Mouse (Mus musculus) midbrain, embryonic 15.5 days (tissue): ENCODE data around the gene Gsta1. TPM values are rescaled to one million over a fixed set of nuclear protein-coding genes. Genes with fewer than 3 reads are reported as not detected.
"Not testable (repeated sequence)": the region's sequence is repeated elsewhere in the genome, so short reads cannot be mapped to it uniquely, and the experiment has no call there.

Source experiments
- ATAC-seq: fragments of 200-750 bp; cut with Nextera tagmentation; replicated peaks from 2 replicates; pipeline ENCODE4 v1.8.0; 2017; ENCODE audit warnings: moderate TSS enrichment
- H3K27ac ChIP-seq: fragments of 300-500 bp; sonication (generic); 2 replicates; pipeline ENCODE4 v1.5.1; 2015; ENCODE audit warnings: mild to moderate bottlenecking, inconsistent platforms
- H3K27me3 ChIP-seq: fragments of 300-500 bp; sonication (generic); replicated peaks from 2 replicates; pipeline ENCODE4 v1.6.1; 2015; ENCODE audit warnings: inconsistent platforms
- H3K36me3 ChIP-seq: fragments of 300-500 bp; sonication (generic); replicated peaks from 2 replicates; pipeline ENCODE4 v1.6.1; 2015; ENCODE audit warnings: inconsistent platforms
- H3K4me1 ChIP-seq: fragments of 300-500 bp; sonication (generic); 2 replicates; pipeline ENCODE4 v1.6.1; 2015; ENCODE audit warnings: inconsistent platforms
- H3K4me2 ChIP-seq: fragments of 300-500 bp; sonication (generic); 2 replicates; pipeline ENCODE4 v1.6.1; 2015; ENCODE audit warnings: inconsistent platforms, mild to moderate bottlenecking, moderate library complexity
- H3K4me3 ChIP-seq: fragments of 300-500 bp; sonication (generic); 2 replicates; pipeline ENCODE4 v1.5.1; 2015; ENCODE audit warnings: mild to moderate bottlenecking, inconsistent platforms
- H3K9ac ChIP-seq: fragments of 300-500 bp; sonication (generic); 2 replicates; pipeline ENCODE4 v1.6.1; 2015; ENCODE audit warnings: mild to moderate bottlenecking, inconsistent platforms
- H3K9me3 ChIP-seq: fragments of 300-500 bp; sonication (generic); 2 replicates; pipeline ENCODE4 v1.6.1; 2016; ENCODE audit warnings: inconsistent platforms
- WGBS: fragments of 180-500 bp; shearing (Covaris S2); methylation state at CpG from one replicate; pipeline ENCODE4 v1.1.7; 2015; ENCODE audit warnings: mixed read lengths; 5-methylcytosine and 5-hydroxymethylcytosine counted together
- polyA plus RNA-seq: library from polyadenylated mRNA; unstranded; fragments of >200 nt; fragmentation: Nextera tagmentation; extraction: Ambion mirVana; gene quantifications from 2 replicates; pipeline ENCODE4 v1.2.1, GENCODE M21; 2015

The Gsta1 gene
- polyA plus RNA-seq, result not detected in 2 replicates

- 98% methylated on average over 3 of the region's 3 CpGs for WGBS
- H3K4me3 ChIP-seq, H3K4me1 ChIP-seq, H3K9me3 ChIP-seq, H3K36me3 ChIP-seq, H3K4me2 ChIP-seq, H3K27me3 ChIP-seq, ATAC-seq, H3K27ac ChIP-seq, H3K9ac ChIP-seq: not testable (repeated sequence)
These were observed at the start of gene Gsta1 for GRCm38 (mm10) chr9:78230461-78230860. Gsta1 (plus strand) TSS chr9:78230656.

- over 99% methylated on average over 4 of the region's 7 CpGs for whole genome bisulfite sequencing
These were observed 48.0 kb upstream of the Gsta1 start, which contains the start of gene Gsta4 for GRCm38 (mm10) chr9:78182474-78182873. Gsta4 (plus strand) TSS chr9:78182774.

DNA sequence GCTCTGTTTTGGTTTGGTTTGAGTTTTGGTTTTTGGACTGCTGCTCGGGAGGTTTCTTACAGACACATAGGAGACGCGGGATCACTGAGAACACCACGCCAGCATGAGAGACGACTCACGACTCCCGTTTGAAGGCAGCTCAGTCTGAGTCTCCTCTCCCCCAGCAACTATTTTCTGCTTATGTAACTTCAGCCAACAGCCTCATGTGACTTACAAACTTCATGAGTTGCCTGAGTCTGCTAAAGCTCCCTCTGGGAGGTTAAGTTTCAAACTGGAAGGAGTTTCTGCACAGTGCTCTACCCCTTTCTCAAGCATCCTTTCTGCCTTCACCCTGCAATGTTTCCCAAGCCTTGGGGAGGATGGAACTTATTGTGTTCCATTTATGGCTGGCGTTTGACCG lies 44.8 kb upstream of the Gsta1 start:
- H3K27ac ChIP-seq, result no peak overlapping the region
- H3K4me1 ChIP-seq, result peaks cover 3% of the 10 kb centered on the region
- no peak overlapping the region for H3K4me3 ChIP-seq
- H3K9ac ChIP-seq, result no peak overlapping the region
- no peak overlapping the region for H3K4me2 ChIP-seq
- ATAC-seq, result no peak
- no peaks in the 10 kb centered on the region for H3K9me3 ChIP-seq
- 0 out of 2 replicates have a peak, but pooled peaks cover 3% of the 10 kb centered on the region for H3K27me3 ChIP-seq
- H3K36me3 ChIP-seq, result no peaks in the 10 kb centered on the region
- WGBS, result 90% methylated on average over 9 of the region's 9 CpGs

More at GRCm38 (mm10) chr9:78182474-78182873, 48.0 kb upstream of the Gsta1 start, which contains the start of gene Gsta4:
- not testable (repeated sequence) for H3K27me3 ChIP-seq, H3K36me3 ChIP-seq, H3K4me1 ChIP-seq, H3K4me3 ChIP-seq, H3K9me3 ChIP-seq, H3K4me2 ChIP-seq, ATAC-seq, H3K27ac ChIP-seq, H3K9ac ChIP-seq

- Histone ChIP-seq H3K4me3 (no peak overlapping the region), H3K4me1 (peaks cover 14% of the 10 kb centered on the region), H3K9me3 (no peaks in the 10 kb centered on the region), H3K27me3 (0 out of 2 replicates have a peak, but pooled peaks cover 3% of the 10 kb centered on the region), H3K9ac (no peak overlapping the region), H3K36me3 (no peaks in the 10 kb centered on the region), H3K4me2 (no peak overlapping the region), H3K27ac (no peak overlapping the region)
- ATAC-seq, result no peak
- WGBS, result 92% methylated on average over 8 of the region's 8 CpGs
These were observed 41.5 kb upstream of the Gsta1 start for GRCm38 (mm10) chr9:78188910-78189309.

DNA sequence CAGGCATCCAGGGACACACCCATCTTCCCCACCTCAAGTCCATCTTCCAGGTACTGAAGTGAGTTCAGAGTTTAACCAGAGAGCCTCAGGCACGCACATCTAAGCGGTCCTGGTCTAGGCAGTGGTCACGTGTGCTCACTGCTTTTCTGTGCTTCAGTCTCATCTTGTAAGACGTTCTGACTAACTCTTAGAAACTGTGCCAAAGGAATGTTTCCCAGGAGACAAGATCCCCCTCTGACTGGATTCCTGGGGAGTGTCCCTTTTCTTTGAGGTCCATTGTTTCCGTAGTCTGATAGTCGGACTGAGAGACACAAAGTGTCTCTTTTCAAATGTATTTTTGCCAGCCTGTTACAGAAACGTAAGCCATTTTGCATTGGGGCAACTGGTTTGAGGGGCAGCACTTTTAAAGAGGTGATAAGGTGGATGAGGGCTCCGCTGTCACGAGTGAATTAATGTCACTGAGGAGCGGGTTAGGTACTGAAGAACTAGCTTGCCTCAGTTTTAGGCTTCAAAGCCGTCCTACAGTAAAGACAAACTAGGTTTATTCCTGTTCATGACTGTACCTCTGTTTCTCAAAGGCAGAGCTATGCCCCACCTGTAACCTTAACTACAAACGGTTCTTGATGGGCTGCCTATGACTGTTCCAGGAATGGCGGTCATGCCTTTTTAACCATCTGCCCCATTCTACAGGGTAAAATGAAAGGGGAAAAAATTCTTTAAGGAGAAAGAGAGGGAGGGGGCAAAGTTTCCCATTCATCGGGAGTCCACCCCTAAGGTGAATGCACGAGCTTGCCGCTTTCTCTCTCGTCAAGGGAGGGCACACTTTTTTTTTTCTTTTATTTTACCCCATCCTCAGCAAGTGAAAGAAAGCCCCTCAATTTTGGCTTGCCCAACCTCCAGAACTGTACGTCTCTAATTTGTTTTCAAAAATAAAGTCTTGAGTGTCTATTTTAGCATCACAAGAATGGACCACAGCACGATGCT lies 39.5 kb upstream of the Gsta1 start:
- Histone ChIP-seq H3K4me2 (peak overlapping the region; percentile 70), H3K9me3 (no peaks in the 10 kb centered on the region), H3K36me3 (no peaks in the 10 kb centered on the region), H3K27me3 (0 out of 2 replicates have a peak, but pooled peaks cover 3% of the 10 kb centered on the region), H3K4me1 (peaks cover 14% of the 10 kb centered on the region), H3K9ac (peak overlapping the region; percentile 22; the same call in 1 of the 2 replicates), H3K4me3 (peak overlapping the region; percentile 37), H3K27ac (no peak overlapping the region)
- ATAC-seq, result peak; percentile 60; the same call in 1 of the 2 replicates
- WGBS, result under 1% methylated on average over 19 of the region's 19 CpGs

- H3K4me3 ChIP-seq, result peak overlapping the region; percentile 37
- no peaks in the 10 kb centered on the region for H3K36me3 ChIP-seq
- H3K27ac ChIP-seq, result no peak overlapping the region
- H3K4me1 ChIP-seq, result peaks cover 14% of the 10 kb centered on the region
- no peaks in the 10 kb centered on the region for H3K9me3 ChIP-seq
- peak overlapping the region; percentile 70 for H3K4me2 ChIP-seq
- no peak; the same call in 1 of the 2 replicates for ATAC-seq
- peak overlapping the region; percentile 22; the same call in 1 of the 2 replicates for H3K9ac ChIP-seq
- H3K27me3 ChIP-seq, result 0 out of 2 replicates have a peak, but pooled peaks cover 3% of the 10 kb centered on the region
- WGBS, result under 1% methylated on average over 18 of the region's 18 CpGs
These were observed 38.7 kb upstream of the Gsta1 start for GRCm38 (mm10) chr9:78191736-78192135.

GRCm38 (mm10) chr9:78193902-78194597 lies 36.4 kb upstream of the Gsta1 start:
- Histone ChIP-seq H3K9me3 (no peaks in the 10 kb centered on the region), H3K27me3 (0 out of 2 replicates have a peak, but pooled peaks cover 3% of the 10 kb centered on the region), H3K4me1 (peaks cover 14% of the 10 kb centered on the region), H3K4me3 (no peak overlapping the region), H3K27ac (no peak overlapping the region), H3K4me2 (no peak overlapping the region), H3K36me3 (no peaks in the 10 kb centered on the region), H3K9ac (no peak overlapping the region)
- WGBS, result 49% methylated on average over 9 of the region's 9 CpGs
- no peak for ATAC-seq

- H3K4me3 ChIP-seq, result no peak overlapping the region
- no peaks in the 10 kb centered on the region for H3K36me3 ChIP-seq
- 83% methylated on average over 11 of the region's 11 CpGs for WGBS
- H3K27ac ChIP-seq, result no peak overlapping the region
- no peak for ATAC-seq
- H3K9ac ChIP-seq, result no peak overlapping the region
- H3K9me3 ChIP-seq, result no peaks in the 10 kb centered on the region
- H3K4me2 ChIP-seq, result no peak overlapping the region
- no peaks in the 10 kb centered on the region for H3K27me3 ChIP-seq
- H3K4me1 ChIP-seq, result peaks cover 14% of the 10 kb centered on the region
These were observed 35.4 kb upstream of the Gsta1 start for GRCm38 (mm10) chr9:78195034-78195433.

DNA sequence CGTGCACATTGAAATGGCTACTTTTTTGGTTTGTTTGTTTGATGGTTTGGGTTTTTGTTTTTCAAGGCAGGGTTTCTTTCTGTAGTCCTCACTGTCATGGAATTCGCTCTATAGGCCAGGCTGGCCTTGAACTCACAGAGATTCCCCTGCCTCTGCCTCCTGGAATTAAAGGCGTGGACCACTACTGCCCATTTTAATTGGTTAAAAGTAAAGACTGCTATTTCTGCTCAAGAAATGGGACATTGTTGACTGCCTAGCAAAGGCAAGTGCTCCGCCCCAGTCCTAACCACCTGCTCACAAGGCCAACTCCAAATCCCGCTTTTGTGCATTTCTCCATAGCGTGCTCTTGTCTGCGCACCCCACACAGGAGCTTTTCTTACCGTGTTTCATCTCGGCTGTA lies 32.7 kb upstream of the Gsta1 start:
- Histone ChIP-seq H3K4me2 (no peak overlapping the region), H3K9me3 (no peaks in the 10 kb centered on the region), H3K9ac (no peak overlapping the region), H3K36me3 (no peaks in the 10 kb centered on the region), H3K27me3 (no peaks in the 10 kb centered on the region), H3K4me1 (no peaks in the 10 kb centered on the region), H3K4me3 (no peak overlapping the region), H3K27ac (no peak overlapping the region)
- WGBS, result 95% methylated on average over 9 of the region's 9 CpGs
- no peak for ATAC-seq

DNA sequence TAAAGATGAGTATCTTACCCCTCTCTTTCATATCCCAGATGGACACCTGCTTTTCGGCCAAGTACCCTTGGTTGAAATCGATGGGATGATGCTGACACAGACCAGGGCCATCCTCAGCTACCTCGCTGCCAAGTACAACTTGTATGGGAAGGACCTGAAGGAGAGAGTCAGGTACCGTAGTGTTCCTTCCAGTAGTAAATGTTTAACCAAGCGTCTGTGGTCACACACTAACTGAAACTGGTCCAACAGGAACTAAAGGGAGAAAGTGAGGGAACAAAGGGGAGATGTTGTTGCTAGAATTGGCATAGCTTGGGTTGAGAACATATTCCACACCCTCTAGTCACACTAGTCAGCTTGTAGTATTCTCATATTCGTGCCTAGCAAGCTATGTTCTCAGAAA lies 26.3 kb upstream of the Gsta1 start:
- WGBS, result 88% methylated on average over 6 of the region's 6 CpGs
- H3K36me3 ChIP-seq, result no peaks in the 10 kb centered on the region
- no peak overlapping the region for H3K27ac ChIP-seq
- no peak overlapping the region for H3K9ac ChIP-seq
- no peak overlapping the region for H3K4me3 ChIP-seq
- H3K4me1 ChIP-seq, result no peaks in the 10 kb centered on the region
- no peak for ATAC-seq
- H3K27me3 ChIP-seq, result no peaks in the 10 kb centered on the region
- no peak overlapping the region for H3K4me2 ChIP-seq
- no peaks in the 10 kb centered on the region for H3K9me3 ChIP-seq

GRCm38 (mm10) chr9:78208956-78209355 lies 21.5 kb upstream of the Gsta1 start:
- H3K4me2 ChIP-seq, result no peak overlapping the region
- H3K9ac ChIP-seq, result no peak overlapping the region
- H3K36me3 ChIP-seq, result no peaks in the 10 kb centered on the region
- ATAC-seq, result no peak
- no peaks in the 10 kb centered on the region for H3K4me1 ChIP-seq
- H3K27ac ChIP-seq, result no peak overlapping the region
- no peak overlapping the region for H3K4me3 ChIP-seq
- no peaks in the 10 kb centered on the region for H3K9me3 ChIP-seq
- H3K27me3 ChIP-seq, result no peaks in the 10 kb centered on the region
- 84% methylated on average over 4 of the region's 4 CpGs for WGBS

GRCm38 (mm10) chr9:78210079-78210478 lies 20.4 kb upstream of the Gsta1 start:
- no peak overlapping the region for H3K4me2 ChIP-seq
- no peaks in the 10 kb centered on the region for H3K4me1 ChIP-seq
- no peaks in the 10 kb centered on the region for H3K27me3 ChIP-seq
- no peak overlapping the region for H3K27ac ChIP-seq
- H3K9me3 ChIP-seq, result no peaks in the 10 kb centered on the region
- H3K4me3 ChIP-seq, result no peak overlapping the region
- no peak overlapping the region for H3K9ac ChIP-seq
- no peak for ATAC-seq
- WGBS, result 98% methylated on average over 3 of the region's 3 CpGs
- no peaks in the 10 kb centered on the region for H3K36me3 ChIP-seq
